Mouse (Mus musculus) heart, adult 2 months (tissue): ENCODE data around the gene Ppy.

Experiments used
- CTCF ChIP-seq: fragments of 200-600 bp; IDR thresholded peaks from 2 replicates; pipeline ENCODE4 v1.8.1; 2022; ENCODE audit warnings: antibody characterized with exemption, mild to moderate bottlenecking, moderate library complexity
- EP300 ChIP-seq: fragments of 200-500 bp; IDR thresholded peaks from 2 replicates; pipeline ENCODE4 v1.6.1; 2011; ENCODE audit warnings: low read depth, low read length, control low read depth; ENCODE audit not compliant: insufficient read depth

- no peak for TF ChIP-seq CTCF
- TF ChIP-seq EP300 = no peak
Measured at GRCm38 (mm10) chr11:102082322-102082721, 18.8 kb downstream of the Ppy start.
